Mouse (Mus musculus) layer of hippocampus, postnatal 14 days (tissue): ENCODE results near the gene Ube2d2b. TPM values are rescaled to one million over a fixed set of nuclear protein-coding genes. Genes with fewer than 3 reads are reported as not detected.

Source experiments
- DNase-seq, 2 experiments: peaks; one replicate each; pipeline ENCODE4 v3.0.0; 2021 to 2022; ENCODE audit warnings: low spot score in 2 of 2, mixed read lengths in 1 of 2
- total RNA-seq, 2 experiments: library from RNA; stranded (reverse); gene quantifications; 2 replicates each; pipeline ENCODE4 v1.2.3; 2021

Gene Ube2d2b
- total RNA-seq, 2 experiments from 2014 or later, result not detected

GRCm38 (mm10) chr5:107854556-107854955 lies 24.7 kb downstream of the Ube2d2b start:
- no peak for DNase-seq

DNA sequence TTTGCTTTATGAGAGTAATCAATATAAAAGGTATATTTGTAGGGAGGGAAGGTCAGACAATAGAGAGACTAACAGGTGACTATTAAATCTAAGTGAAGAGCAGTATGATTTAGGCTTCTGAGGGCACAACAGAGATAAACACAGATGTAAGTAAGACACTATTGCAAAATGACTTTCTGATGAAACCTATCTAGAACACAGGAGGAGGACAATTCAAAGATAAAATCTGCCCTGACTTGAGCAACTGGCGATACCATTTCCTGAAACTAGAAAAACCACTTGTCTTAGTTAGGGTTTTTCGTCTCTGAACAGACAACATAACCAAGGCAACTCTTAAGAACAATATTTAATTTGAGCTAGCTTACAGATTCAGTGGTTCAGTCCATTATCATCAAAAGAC lies 25.6 kb downstream of the Ube2d2b start:
- DNase-seq, result no peak

DNA sequence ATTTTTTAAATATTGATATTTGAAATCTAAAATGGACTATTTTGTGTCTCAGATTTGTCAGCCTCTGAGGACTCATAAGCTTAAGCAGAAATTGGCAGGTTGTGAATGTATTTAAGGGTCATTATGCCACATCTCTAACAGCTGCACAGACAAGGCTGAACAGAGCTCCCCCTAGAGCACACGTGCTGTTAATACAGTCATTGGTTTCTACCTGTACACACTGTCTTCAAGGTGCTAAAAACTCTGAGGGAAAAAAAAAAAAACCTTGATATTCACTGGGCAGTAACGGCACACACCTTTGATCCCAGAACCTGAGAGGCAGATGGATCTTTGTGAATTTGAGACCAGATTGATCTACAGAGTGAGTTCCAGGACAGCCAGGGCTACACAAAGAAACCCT lies 29.1 kb downstream of the Ube2d2b start:
- DNase-seq, result no peak

GRCm38 (mm10) chr5:107863971-107864370 lies 34.1 kb downstream of the Ube2d2b start:
- no peak for DNase-seq

- no peak for DNase-seq
These were observed 36.5 kb downstream of the Ube2d2b start for GRCm38 (mm10) chr5:107866127-107867126.

DNA sequence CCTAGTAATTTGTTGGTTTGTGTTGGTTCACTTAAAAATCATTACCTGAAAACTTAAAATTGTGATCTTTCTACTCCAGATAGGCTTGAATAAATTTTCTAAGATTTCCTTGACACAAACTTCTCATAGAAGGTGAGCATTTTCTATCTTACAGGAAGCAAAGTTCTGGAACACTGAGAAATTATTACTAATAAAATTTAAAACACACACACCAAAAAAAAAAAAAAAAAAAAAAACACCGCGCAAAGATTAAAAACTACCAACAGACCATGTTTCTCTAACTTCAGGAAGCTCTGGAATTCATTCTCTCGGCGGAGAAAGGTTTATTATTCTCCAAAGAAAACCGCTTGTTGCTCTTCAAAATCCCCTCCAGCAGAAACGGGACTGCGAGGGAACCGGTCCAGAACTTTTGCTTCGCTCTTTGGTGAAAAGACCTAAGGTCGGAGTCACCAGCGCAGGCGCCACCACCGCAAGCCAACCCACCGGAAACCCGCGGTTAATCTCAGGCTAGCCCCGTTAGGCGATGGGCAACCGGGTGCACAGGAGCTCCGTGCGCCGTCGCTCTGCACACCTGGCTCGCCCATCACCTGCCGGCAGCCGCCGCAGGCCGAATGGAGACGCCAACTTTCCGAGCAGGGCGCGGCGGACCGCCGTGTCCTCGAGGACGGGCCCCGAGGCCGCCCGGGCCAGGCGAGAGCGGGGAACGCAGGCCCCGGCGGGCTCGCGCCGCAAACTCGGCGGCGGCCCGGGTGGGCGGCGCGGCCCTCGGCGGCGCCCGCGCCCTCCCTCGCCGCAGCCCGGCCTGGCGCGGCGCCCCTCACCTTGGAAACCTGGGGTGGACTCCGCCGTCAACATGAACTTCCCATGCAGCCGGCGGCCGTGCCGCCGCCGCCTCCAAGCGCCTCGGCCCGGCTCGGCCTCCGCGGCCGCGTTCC lies 38.3 kb downstream of the Ube2d2b start:
- peak; percentile 44 to 49 for DNase-seq

- peak; percentile 88 to 94 for DNase-seq
These were observed 39.1 kb downstream of the Ube2d2b start for GRCm38 (mm10) chr5:107868905-107869424.

GRCm38 (mm10) chr5:107869701-107870100 lies 39.8 kb downstream of the Ube2d2b start:
- DNase-seq, result no peak

- no peak for DNase-seq
These were observed 43.4 kb downstream of the Ube2d2b start for GRCm38 (mm10) chr5:107873330-107873729.

DNA sequence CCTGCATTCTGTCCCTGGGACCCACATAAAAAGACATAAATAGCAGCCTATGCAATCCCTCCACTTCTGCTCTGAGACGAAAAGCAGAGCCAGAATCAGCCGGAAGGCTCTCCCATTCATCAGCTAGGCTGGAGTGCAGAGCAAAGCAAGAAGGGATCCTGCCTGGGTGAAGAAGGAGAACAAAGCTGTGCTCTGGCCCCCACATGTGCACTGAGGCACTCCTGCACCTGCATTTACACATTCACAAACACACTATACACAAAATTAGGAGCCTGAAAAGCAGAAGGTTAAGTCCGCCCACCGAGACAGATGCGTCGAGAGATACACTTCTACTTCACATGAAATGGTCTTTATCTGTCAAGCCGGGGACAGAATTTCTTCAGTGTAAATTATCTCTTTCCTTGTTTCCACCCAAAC lies 44.0 kb downstream of the Ube2d2b start:
- DNase-seq, result no peak

- DNase-seq, result no peak
These were observed 44.8 kb downstream of the Ube2d2b start, which contains the start of gene Evi5 for GRCm38 (mm10) chr5:107874561-107875260. Evi5 (minus strand) TSS chr5:107875107.

DNA sequence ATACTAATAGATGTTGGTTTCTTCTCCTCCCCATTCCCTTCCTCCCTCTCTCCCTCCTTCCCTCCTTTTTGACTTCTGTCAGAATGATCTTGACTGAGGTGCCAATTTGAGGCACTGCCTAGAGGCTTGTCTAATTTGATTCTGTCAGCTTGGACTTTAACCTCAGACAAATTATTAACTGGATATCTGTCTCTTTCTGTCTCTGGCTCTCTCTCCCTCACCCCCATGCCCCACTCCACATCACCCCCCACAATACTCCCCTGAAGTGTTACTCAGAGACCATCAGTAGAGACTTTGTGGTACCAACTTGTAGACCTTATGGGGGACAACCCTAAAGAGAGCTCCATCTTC lies 45.3 kb downstream of the Ube2d2b start:
- no peak for DNase-seq

DNA sequence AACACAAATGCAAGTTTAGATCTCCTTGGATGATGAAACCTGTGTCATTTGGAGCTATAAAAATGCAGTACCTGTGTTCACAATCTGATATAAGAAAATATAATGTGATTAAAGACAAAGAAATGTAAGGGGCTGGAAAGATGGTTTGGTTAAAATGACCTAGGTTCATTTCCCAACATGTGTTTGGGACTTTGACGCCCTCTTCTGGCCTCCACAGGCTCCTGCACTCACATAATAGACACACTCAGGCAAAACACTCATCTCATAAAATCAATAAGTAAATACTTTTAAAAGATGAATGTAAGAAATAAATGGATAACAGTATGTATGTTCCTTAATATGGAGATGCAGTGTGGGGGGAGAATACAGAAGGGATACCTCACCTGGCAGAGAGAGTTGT lies 47.2 kb downstream of the Ube2d2b start:
- no peak for DNase-seq

DNA sequence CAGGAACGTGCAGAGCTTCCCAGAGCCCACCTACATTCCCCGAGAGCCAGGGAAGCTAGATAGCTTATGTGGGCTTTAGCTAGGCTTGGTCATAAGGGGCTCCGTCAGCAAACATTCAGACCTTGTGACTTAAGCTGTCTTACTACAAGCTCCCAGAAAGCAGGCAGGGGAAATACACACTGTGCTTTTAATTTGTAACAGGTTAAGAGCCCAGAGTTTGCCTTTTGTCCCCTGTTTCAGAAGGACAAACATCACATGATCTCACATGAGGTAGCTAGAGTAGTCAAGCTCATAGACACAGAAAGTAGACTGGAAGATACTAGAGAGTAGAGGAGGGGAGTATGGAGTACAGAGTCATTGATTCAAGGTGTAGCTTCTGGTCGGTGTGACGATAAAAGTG lies 50.8 kb downstream of the Ube2d2b start:
- DNase-seq, result no peak

Other genes with a start within 250 kb of the Ube2d2b start
- gene Rpap2, start 232.7 kb upstream of the Ube2d2b start, total RNA-seq, result 10 to 100 TPM; 21.2 to 22.1 TPM
- 10 to 100 TPM; 17.2 to 17.6 TPM for gene Glmn, start 232.2 kb upstream of the Ube2d2b start, total RNA-seq
- gene Gfi1, start 104.1 kb upstream of the Ube2d2b start, total RNA-seq, result not detected
- gene Evi5, start 45.0 kb downstream of the Ube2d2b start, total RNA-seq, result 10 to 100 TPM; 66.6 to 68.9 TPM
- gene Rpl5, start 70.4 kb downstream of the Ube2d2b start, total RNA-seq, result 100 to 1,000 TPM in 1 of 2 experiments, 10 to 100 TPM in 1; 97.2 to 112 TPM
- 10 to 100 TPM; 33.2 to 44.4 TPM for gene Fam69a, start 157.0 kb downstream of the Ube2d2b start, total RNA-seq
- 10 to 100 TPM; 44.8 to 45.4 TPM for gene Mtf2, start 235.6 kb downstream of the Ube2d2b start, total RNA-seq